Mouse (Mus musculus) liver, adult 2 months (tissue): Measurements from ENCODE around the gene C130026I21Rik.
"Not testable (repeated sequence)": the region's sequence is repeated elsewhere in the genome, so short reads cannot be mapped to it uniquely, and the experiment has no call there.

Experiments
- CTCF ChIP-seq: fragments of 200-500 bp; IDR thresholded peaks from 2 replicates; pipeline ENCODE4 v1.5.1; 2011; ENCODE audit warnings: low read depth, low read length, control low read depth
- POLR2A ChIP-seq: fragments of 200-500 bp; IDR thresholded peaks from 2 replicates; pipeline ENCODE4 v1.6.1; 2011; ENCODE audit warnings: low read length, control low read depth; ENCODE audit not compliant: insufficient read depth; ENCODE audit errors: extremely low read depth

DNA sequence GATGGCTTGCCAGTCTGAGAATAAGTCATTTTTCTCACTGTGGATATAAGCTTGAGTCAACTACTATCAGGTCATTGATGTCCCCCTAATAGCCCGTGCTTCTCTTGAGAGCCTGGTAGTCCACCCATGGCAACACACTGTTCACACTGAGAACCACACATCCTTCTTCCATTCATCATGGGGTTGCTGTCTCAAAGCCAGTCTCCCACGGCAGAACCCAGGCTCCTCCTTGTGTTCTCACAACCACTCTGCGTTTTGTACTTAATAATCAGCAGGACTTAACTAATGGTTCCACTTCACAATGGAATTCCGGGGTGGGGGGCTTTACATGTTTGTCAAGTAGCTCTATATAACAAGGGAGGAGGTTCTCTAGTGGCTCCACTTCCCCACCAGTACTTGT is 19.2 kb downstream of the C130026I21Rik start:
- TF ChIP-seq POLR2A, CTCF: not testable (repeated sequence)
